Mouse (Mus musculus): ENCODE measurements around the gene Mcur1. TPM values are rescaled to one million over a fixed set of nuclear protein-coding genes. Genes with fewer than 3 reads are reported as not detected.

The Mcur1 gene
- polyA plus RNA-seq, 1 experiment from 2014 or later = 14.9 TPM

GRCm38 (mm10) chr13:43587844-43588840 lies 28.2 kb upstream of the Mcur1 start:
- ATAC-seq (replicated peaks; ENCODE audit: insufficient number of reproducible peaks, low FRiP score, low TSS enrichment, low read depth) = no peak
- no peak for DNase-seq (ENCODE audit: low spot score)
- WGBS = 76% methylated on average over 14 of the region's 14 CpGs
- H3K36me3 ChIP-seq (replicated peaks; ENCODE audit: control insufficient read depth, insufficient read depth, low read depth, low read length) = no peaks in the 10 kb centered on the region
- no peak overlapping the region for H3K27ac ChIP-seq (replicated peaks; ENCODE audit: low read depth, low read length)
- no peaks in the 10 kb centered on the region for H3K4me1 ChIP-seq (ENCODE audit: control insufficient read depth, insufficient read depth, low read length)
- H3K9ac ChIP-seq (replicated peaks; ENCODE audit: low read length) = no peak overlapping the region
- H3K4me3 ChIP-seq (ENCODE audit: low read depth, low read length) = no peak overlapping the region
- H3K27me3 ChIP-seq (ENCODE audit: control insufficient read depth, insufficient read depth, low read length) = no peaks in the 10 kb centered on the region
- no peaks in the 10 kb centered on the region for H3K9me3 ChIP-seq (replicated peaks; ENCODE audit: control insufficient read depth, low read length)
- no peak overlapping the region for H3K4me2 ChIP-seq (ENCODE audit: low read depth, low read length)

GRCm38 (mm10) chr13:43586966-43587365 lies 27.0 kb upstream of the Mcur1 start:
- H3K4me3 ChIP-seq (ENCODE audit: low read depth, low read length) = no peak overlapping the region

GRCm38 (mm10) chr13:43585335-43585734 lies 25.3 kb upstream of the Mcur1 start:
- Histone ChIP-seq H3K9me3 (replicated peaks; ENCODE audit: control insufficient read depth, low read length) (no peaks in the 10 kb centered on the region), H3K4me1 (ENCODE audit: control insufficient read depth, insufficient read depth, low read length) (no peaks in the 10 kb centered on the region), H3K27me3 (ENCODE audit: control insufficient read depth, insufficient read depth, low read length) (no peaks in the 10 kb centered on the region), H3K4me2 (ENCODE audit: low read depth, low read length) (no peak overlapping the region), H3K9ac (replicated peaks; ENCODE audit: low read length) (no peak overlapping the region), H3K4me3 (ENCODE audit: low read depth, low read length) (no peak overlapping the region), H3K36me3 (replicated peaks; ENCODE audit: control insufficient read depth, insufficient read depth, low read depth, low read length) (no peaks in the 10 kb centered on the region), H3K27ac (replicated peaks; ENCODE audit: low read depth, low read length) (no peak overlapping the region)
- ATAC-seq (replicated peaks; ENCODE audit: insufficient number of reproducible peaks, low FRiP score, low TSS enrichment, low read depth) = no peak
- 59% methylated on average over 2 of the region's 2 CpGs for WGBS
- no peak for DNase-seq (ENCODE audit: low spot score)

More at GRCm38 (mm10) chr13:43586966-43587365, 27.0 kb upstream of the Mcur1 start:
- H3K9me3 ChIP-seq (replicated peaks; ENCODE audit: control insufficient read depth, low read length) = no peaks in the 10 kb centered on the region
- no peaks in the 10 kb centered on the region for H3K27me3 ChIP-seq (ENCODE audit: control insufficient read depth, insufficient read depth, low read length)
- no peak for ATAC-seq (replicated peaks; ENCODE audit: insufficient number of reproducible peaks, low FRiP score, low TSS enrichment, low read depth)
- H3K27ac ChIP-seq (replicated peaks; ENCODE audit: low read depth, low read length) = no peak overlapping the region
- no peak for DNase-seq (ENCODE audit: low spot score)
- WGBS = 76% methylated on average over 3 of the region's 3 CpGs
- no peaks in the 10 kb centered on the region for H3K4me1 ChIP-seq (ENCODE audit: control insufficient read depth, insufficient read depth, low read length)
- H3K9ac ChIP-seq (replicated peaks; ENCODE audit: low read length) = no peak overlapping the region
- no peak overlapping the region for H3K4me2 ChIP-seq (ENCODE audit: low read depth, low read length)
- no peaks in the 10 kb centered on the region for H3K36me3 ChIP-seq (replicated peaks; ENCODE audit: control insufficient read depth, insufficient read depth, low read depth, low read length)

GRCm38 (mm10) chr13:43583504-43583903 lies 23.5 kb upstream of the Mcur1 start:
- Histone ChIP-seq H3K4me1 (ENCODE audit: control insufficient read depth, insufficient read depth, low read length) (no peaks in the 10 kb centered on the region), H3K27ac (replicated peaks; ENCODE audit: low read depth, low read length) (no peak overlapping the region), H3K27me3 (ENCODE audit: control insufficient read depth, insufficient read depth, low read length) (no peaks in the 10 kb centered on the region), H3K9me3 (replicated peaks; ENCODE audit: control insufficient read depth, low read length) (no peaks in the 10 kb centered on the region), H3K9ac (replicated peaks; ENCODE audit: low read length) (no peak overlapping the region), H3K36me3 (replicated peaks; ENCODE audit: control insufficient read depth, insufficient read depth, low read depth, low read length) (no peaks in the 10 kb centered on the region), H3K4me3 (ENCODE audit: low read depth, low read length) (no peak overlapping the region), H3K4me2 (ENCODE audit: low read depth, low read length) (no peak overlapping the region)
- ATAC-seq (replicated peaks; ENCODE audit: insufficient number of reproducible peaks, low FRiP score, low TSS enrichment, low read depth) (no peak), DNase-seq (ENCODE audit: low spot score) (no peak)
- 53% methylated on average over 8 of the region's 8 CpGs for WGBS

- H3K27me3 ChIP-seq (ENCODE audit: control insufficient read depth, insufficient read depth, low read length) = no peaks in the 10 kb centered on the region
- ATAC-seq (replicated peaks; ENCODE audit: insufficient number of reproducible peaks, low FRiP score, low TSS enrichment, low read depth) = no peak
- H3K36me3 ChIP-seq (replicated peaks; ENCODE audit: control insufficient read depth, insufficient read depth, low read depth, low read length) = no peaks in the 10 kb centered on the region
- H3K27ac ChIP-seq (replicated peaks; ENCODE audit: low read depth, low read length) = no peak overlapping the region
- no peak overlapping the region; the same call in 1 of the 2 replicates for H3K4me2 ChIP-seq (ENCODE audit: low read depth, low read length)
- no peak overlapping the region for H3K4me3 ChIP-seq (ENCODE audit: low read depth, low read length)
- no peak overlapping the region for H3K9ac ChIP-seq (replicated peaks; ENCODE audit: low read length)
- 32% methylated on average over 16 of the region's 16 CpGs for WGBS
- no peaks in the 10 kb centered on the region for H3K4me1 ChIP-seq (ENCODE audit: control insufficient read depth, insufficient read depth, low read length)
- H3K9me3 ChIP-seq (replicated peaks; ENCODE audit: control insufficient read depth, low read length) = no peaks in the 10 kb centered on the region
- no peak for DNase-seq (ENCODE audit: low spot score)
These were observed 23.0 kb upstream of the Mcur1 start for GRCm38 (mm10) chr13:43582961-43583360.

- no peaks in the 10 kb centered on the region for H3K9me3 ChIP-seq (replicated peaks; ENCODE audit: control insufficient read depth, low read length)
- DNase-seq (ENCODE audit: low spot score) = no peak
- no peak overlapping the region for H3K4me3 ChIP-seq (ENCODE audit: low read depth, low read length)
- ATAC-seq (replicated peaks; ENCODE audit: insufficient number of reproducible peaks, low FRiP score, low TSS enrichment, low read depth) = no peak
- no peaks in the 10 kb centered on the region for H3K36me3 ChIP-seq (replicated peaks; ENCODE audit: control insufficient read depth, insufficient read depth, low read depth, low read length)
- H3K27me3 ChIP-seq (ENCODE audit: control insufficient read depth, insufficient read depth, low read length) = no peaks in the 10 kb centered on the region
- H3K9ac ChIP-seq (replicated peaks; ENCODE audit: low read length) = no peak overlapping the region
- H3K4me1 ChIP-seq (ENCODE audit: control insufficient read depth, insufficient read depth, low read length) = no peaks in the 10 kb centered on the region
- 89% methylated on average over 5 of the region's 5 CpGs for WGBS
- no peak overlapping the region for H3K4me2 ChIP-seq (ENCODE audit: low read depth, low read length)
- H3K27ac ChIP-seq (replicated peaks; ENCODE audit: low read depth, low read length) = no peak overlapping the region
These were observed 20.7 kb upstream of the Mcur1 start for GRCm38 (mm10) chr13:43580661-43581060.

- Histone ChIP-seq H3K4me1 (ENCODE audit: control insufficient read depth, insufficient read depth, low read length) (no peaks in the 10 kb centered on the region), H3K4me3 (ENCODE audit: low read depth, low read length) (no peak overlapping the region), H3K4me2 (ENCODE audit: low read depth, low read length) (no peak overlapping the region), H3K9ac (replicated peaks; ENCODE audit: low read length) (no peak overlapping the region), H3K36me3 (replicated peaks; ENCODE audit: control insufficient read depth, insufficient read depth, low read depth, low read length) (no peaks in the 10 kb centered on the region), H3K9me3 (replicated peaks; ENCODE audit: control insufficient read depth, low read length) (no peaks in the 10 kb centered on the region), H3K27ac (replicated peaks; ENCODE audit: low read depth, low read length) (no peak overlapping the region), H3K27me3 (ENCODE audit: control insufficient read depth, insufficient read depth, low read length) (no peaks in the 10 kb centered on the region)
- DNase-seq (ENCODE audit: low spot score) (peak; percentile 76), ATAC-seq (replicated peaks; ENCODE audit: insufficient number of reproducible peaks, low FRiP score, low TSS enrichment, low read depth) (no peak)
- 22% methylated on average over 18 of the region's 18 CpGs for WGBS
These were observed 19.7 kb upstream of the Mcur1 start for GRCm38 (mm10) chr13:43579740-43580139.

- no peak for ATAC-seq (replicated peaks; ENCODE audit: insufficient number of reproducible peaks, low FRiP score, low TSS enrichment, low read depth)
These were observed 17.8 kb upstream of the Mcur1 start for GRCm38 (mm10) chr13:43577766-43578165.

More at GRCm38 (mm10) chr13:43577766-43578165, 17.8 kb upstream of the Mcur1 start:
- no peak for DNase-seq (ENCODE audit: low spot score)
- Histone ChIP-seq H3K4me3 (ENCODE audit: low read depth, low read length) (no peak overlapping the region), H3K27me3 (ENCODE audit: control insufficient read depth, insufficient read depth, low read length) (no peaks in the 10 kb centered on the region), H3K4me2 (ENCODE audit: low read depth, low read length) (no peak overlapping the region), H3K4me1 (ENCODE audit: control insufficient read depth, insufficient read depth, low read length) (no peaks in the 10 kb centered on the region), H3K9me3 (replicated peaks; ENCODE audit: control insufficient read depth, low read length) (no peaks in the 10 kb centered on the region), H3K9ac (replicated peaks; ENCODE audit: low read length) (no peak overlapping the region), H3K36me3 (replicated peaks; ENCODE audit: control insufficient read depth, insufficient read depth, low read depth, low read length) (no peaks in the 10 kb centered on the region), H3K27ac (replicated peaks; ENCODE audit: low read depth, low read length) (no peak overlapping the region)
- WGBS = 89% methylated on average over 12 of the region's 12 CpGs

All from embryonic facial prominence, embryonic 11.5 days (tissue).